Mouse (Mus musculus): ENCODE results near the gene Yod1.
A peak's percentile ranks its signal among the peaks of the same experiment; 100 is the strongest.

Gene Yod1

DNA sequence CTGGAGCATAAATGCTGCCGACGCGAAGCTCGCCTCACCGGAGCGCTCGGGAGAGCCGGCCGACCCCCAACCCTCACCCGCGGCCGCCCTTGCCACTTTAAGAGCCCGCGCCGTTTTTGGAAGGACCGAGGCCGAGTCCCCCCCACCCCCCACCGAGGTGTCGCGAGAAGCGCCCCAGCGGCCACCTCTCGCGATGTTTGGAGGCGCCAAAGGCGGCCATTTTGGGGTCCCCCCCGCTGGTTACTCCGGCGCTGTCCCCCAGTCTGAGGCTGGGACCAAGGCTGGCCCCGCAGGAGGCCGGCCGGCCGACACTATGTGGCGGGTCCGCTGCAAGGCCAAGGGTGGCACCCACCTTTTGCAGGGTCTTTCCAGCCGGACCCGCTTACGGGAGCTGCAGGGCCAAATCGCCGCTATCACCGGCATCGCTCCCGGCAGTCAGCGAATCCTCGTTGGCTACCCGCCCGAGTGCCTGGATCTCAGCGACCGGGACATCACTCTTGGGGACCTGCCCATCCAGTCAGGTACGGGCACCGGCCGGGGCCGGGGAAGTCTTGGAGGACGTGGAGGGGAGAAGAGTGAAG, at the start of gene Yod1:
Gene Yod1, plus strand, starts transcription at position 37 of the 581 bp plus-strand sequence.
- DNase-seq (ENCODE audit: low spot score in 2 of 2): peak; percentile 83 to 85

DNA sequence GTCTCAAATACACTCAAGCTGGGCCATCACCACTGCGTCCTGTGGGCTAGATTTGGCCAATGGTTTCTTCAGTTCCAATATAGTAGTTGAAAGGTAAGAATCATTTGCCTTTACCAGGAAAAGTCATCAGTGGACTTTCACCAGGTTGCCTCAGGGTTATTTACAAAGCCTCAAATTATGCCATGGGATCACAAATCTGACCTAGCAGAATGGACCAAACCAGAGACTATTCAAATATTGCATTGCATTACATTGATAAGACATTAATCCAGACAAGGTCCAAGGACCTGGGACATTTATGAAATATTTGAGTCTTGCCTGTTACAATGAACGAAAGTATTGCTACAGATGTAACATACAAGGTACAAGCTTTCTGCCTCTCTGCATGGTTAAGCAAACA, 38.6 kb upstream of the Yod1 start:
- no peak for DNase-seq (ENCODE audit: low spot score in 2 of 2)

DNA sequence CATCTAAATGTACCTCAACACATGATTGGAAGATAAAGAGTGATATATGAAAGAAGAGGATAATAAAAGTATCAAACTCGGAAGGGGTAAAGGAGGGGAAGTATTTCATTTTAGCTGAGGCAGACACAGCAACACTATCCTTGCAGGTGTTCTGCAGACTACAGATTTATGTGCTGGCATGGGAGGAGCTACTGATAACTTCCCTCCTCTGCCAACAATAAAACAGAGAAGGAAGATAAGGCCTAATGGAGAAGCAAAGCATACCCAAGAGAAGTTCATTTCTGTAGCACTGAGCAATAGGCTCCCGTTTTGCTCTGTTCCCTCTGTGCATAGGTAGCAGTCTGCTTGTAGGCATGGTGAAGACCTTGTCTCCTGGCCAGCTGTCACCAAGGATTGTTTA, 36.1 kb upstream of the Yod1 start:
- no peak for DNase-seq (ENCODE audit: low spot score in 2 of 2)

DNA sequence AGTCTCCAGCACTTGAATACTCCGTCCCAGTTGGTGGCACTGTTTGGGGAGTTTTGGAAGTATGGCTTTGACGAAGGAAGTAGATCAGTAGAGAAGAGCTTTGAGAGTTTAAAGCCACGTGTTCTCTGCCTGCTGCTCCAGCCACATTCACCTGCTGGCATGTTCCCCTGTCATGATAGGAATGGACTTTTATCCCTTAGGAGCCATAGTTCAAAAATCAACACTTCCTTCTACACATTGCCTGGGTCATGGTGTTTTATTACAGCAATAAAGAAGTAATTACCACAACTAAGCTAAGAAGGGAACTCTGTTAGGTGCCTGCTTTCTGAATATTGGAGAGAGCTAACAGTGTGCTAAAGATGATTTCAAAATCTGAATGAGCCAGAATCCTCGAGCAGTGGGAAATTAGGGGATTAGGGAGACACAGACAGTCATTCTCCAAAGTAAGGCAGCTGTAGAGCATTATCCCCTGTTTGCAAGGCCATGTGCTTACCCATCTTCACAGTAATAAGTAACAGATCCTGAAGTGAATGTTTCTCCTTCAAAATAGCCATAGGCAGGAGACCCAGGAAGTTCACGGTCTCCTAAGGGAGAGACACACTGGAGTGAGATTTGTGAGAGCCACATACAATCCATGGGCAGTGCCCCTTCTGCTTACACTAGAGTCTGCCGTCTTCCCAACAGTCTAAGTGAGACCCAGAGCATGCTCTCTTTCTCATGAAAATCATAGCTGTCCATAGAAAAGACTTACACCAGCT, 35.3 kb upstream of the Yod1 start:
- DNase-seq (ENCODE audit: low spot score in 2 of 2): no peak

DNA sequence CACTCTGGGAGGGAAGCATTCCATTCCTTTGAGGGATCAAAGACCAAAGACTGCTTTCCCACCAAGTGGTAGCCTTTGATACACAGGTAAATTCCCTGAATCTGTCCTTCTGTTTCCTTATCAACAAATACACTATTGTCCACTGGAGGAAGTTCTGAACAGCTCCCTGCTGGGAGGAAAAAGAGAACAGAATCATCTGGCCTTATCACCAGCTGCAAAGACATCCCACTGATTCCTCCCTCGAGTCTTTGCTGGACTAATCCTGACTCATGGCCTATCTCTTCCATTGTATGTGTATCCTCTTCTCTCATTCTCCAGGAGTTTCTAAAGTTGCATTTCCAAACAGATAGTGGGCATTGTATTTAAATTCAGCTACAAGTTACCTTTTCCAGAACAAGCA, 33.2 kb upstream of the Yod1 start:
- no peak for DNase-seq (ENCODE audit: low spot score in 2 of 2)

DNA sequence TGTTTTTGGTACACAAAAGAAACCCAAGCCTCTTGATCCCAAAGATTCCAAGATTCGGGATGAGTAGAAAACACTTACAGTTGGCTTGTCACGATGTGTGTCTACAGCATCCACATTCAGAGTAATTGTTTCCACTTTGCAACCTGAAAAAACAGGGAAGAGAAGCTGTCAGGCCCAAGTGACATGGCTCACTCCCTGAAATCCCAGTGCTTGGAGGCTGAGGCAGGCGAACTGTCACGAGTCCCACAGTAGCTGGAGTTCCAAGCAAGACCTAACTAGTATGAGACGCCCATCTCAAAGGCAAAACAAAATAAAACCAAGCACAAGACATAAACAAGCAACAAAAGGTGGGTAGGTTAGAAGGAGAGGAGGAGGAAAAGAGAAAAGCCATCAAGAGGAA, 18.5 kb upstream of the Yod1 start:
- DNase-seq (ENCODE audit: low spot score in 2 of 2): no peak

DNA sequence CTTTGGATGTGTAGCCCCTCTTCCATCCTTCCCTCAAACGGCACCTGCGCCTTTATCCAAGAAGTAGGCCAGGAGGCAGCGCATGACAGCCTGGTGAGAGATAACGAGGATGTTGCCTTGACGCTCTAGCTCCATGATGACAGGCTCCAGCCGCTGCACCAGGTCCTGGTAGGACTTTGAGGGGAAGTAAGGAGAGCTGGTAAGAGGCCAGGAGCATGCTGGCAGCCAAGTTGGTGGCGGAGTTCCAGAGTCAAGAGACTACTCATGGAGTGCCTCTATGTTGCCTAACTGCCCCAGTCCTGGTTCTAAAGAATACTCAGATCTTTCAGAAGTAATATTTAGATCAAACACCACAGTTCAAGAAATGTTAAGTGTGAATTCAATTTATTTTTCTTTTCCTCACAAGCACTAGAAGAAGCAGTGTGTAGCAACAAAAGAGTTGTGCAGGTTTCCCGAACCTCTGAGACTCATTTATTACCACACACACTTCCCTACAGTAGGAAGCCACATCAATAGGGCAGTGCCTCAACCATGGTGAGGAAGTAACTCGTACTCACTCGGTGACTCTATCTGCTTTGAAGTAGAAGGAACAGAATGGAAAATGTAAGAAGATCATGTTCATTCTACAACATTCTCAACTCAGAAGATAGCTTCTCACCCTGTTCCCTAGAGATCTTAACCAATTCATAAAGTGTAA, 17.0 kb upstream of the Yod1 start:
- peak; percentile 20 to 53 for DNase-seq (ENCODE audit: low spot score in 2 of 2)

DNA sequence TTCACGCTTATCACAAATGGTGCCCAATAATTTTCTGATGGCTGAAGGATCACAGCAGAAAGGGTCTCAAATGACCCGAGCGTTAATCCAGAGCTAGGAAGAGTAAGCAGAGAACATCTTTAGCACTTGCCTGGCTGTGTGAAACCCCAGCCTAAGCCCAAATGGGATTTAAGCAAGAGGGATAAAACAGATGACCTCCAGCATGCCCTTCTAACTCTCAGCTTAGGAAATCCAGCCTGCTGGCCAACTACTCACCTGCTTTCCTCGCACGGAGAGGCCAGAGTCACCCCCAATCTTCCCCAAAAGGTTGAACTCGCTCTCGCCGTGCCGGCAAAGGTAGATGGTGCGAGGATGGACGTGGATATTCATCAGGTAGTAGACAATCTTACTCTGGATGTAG, 15.2 kb upstream of the Yod1 start:
- no peak for DNase-seq (ENCODE audit: low spot score in 2 of 2)

DNA sequence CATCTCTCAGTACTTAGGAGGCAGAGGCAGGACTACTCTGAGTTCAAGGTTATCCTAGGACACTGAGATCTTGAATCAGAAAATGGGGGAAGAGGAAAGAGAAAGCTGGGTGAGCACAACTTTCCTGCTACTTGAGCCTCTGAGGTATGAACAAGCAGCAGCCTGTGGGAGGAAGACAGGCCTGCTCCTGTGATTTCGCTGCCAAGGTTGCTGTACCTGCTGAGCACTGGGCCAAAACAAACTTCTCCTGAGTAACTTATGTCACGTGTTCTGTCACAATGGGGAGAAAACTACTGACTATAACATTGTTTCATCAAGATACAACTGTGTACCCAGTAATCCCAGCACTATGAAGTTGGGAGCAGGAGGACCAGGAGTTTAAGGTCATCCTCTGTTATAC, 13.5 kb upstream of the Yod1 start:
- DNase-seq (ENCODE audit: low spot score in 2 of 2): no peak

DNA sequence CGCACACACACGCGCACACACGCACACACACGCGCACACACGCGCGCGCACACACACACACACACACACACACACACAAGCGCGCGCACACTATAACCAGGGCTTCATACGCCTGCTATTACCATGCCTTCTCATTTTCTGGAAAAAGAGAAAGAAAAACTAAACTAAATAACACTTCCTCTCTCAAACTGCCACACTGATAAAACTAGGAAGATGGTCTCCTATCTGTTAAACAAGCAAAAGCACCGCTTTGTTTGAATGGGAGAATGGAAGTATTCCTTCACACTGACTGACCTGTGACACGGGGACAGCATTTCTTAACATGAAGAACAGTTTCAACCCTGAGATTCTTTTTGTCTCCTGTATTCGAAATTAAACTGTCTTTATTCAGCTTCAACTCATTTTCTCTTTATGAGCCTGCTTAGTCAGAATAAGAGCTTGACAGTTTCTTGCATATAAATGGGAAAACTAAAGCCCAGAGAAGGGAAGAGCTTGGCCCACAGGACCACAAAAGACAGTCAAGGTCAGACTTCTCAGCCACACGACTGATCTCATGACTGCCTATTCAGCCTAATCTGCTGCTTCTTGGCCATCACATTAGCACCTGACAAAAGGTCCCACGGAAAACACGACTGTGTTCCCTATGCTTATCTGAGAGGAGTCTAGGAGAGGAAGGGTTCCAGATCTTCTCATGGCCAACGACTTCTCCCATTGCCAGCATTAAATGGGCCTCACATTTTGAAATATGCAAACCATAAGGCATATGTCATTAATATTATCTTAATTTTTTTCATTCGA, 6.6 kb upstream of the Yod1 start:
- DNase-seq (ENCODE audit: low spot score in 2 of 2): no peak

DNA sequence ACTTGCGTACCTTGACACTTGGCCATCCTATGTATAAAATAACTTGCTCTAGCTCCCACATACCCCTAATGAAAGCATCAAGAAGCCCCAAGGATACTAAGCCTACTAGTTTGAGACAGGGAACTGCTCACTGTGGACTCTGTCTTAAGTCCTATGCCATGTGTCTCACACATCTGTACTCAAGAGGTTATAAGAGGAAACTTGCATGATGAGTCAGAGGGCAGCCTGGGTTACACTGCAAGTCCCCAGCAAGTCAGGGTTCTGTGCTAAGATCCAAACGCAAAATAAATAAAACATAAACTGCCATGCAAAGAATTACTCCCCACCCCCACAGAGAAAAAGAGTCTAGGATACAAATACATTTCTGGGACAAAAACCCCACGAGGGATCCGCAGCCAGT, 3.1 kb upstream of the Yod1 start:
- DNase-seq (ENCODE audit: low spot score in 2 of 2): no peak

DNA sequence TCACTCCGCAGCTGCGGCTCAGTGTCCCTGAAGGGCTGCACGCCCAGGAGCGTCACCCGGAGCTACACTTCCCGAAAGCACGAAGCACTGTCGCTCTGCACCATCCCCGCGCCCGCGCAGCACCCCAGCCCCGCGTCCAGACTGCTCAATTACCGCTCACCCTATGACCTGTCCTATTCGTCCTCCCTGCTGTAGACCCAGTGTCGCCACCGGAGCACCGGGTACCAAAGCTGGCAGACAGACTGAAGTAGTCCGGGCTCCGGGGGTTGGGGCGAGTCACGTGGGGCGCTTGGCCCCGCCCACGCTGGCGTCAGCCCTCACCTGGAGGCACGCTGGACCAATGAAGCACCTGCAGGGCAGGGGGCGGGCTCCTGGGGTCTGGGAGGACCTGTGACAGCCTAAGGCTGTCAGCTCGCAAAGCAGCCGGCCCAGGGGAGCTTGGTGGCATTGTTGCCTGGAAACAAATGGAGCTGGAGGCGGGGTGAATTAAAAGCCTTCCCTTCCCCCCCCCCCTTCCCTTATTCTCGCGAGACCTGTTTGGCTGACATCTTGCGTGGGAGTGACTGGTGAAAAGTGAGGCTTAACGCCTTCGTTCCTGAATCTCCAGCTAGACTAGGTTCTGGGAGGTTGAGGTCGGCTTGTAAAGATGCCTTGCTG, 1.4 kb upstream of the Yod1 start, which contains the start of gene Gm29427:
Gene Gm29427, minus strand, starts transcription at position 239 of the 657 bp plus-strand sequence.
- DNase-seq (ENCODE audit: low spot score in 2 of 2): peak; percentile 95 to 97

DNA sequence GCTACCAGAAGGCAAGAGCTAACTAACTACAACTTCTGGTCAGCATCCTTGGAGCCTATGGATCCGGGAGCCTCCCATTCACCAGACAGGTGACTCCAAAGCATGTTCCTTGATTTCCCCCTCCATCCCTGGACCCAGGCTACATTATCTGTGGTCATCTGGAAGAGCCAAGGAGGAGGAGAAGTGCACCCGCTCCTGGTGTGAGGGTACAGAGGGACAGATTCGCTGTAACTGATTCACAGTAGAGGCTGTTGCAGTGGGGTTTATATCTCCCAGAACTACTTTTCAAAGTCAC, 962 bp upstream of the Yod1 start:
- no peak for DNase-seq (ENCODE audit: low spot score in 2 of 2)

DNA sequence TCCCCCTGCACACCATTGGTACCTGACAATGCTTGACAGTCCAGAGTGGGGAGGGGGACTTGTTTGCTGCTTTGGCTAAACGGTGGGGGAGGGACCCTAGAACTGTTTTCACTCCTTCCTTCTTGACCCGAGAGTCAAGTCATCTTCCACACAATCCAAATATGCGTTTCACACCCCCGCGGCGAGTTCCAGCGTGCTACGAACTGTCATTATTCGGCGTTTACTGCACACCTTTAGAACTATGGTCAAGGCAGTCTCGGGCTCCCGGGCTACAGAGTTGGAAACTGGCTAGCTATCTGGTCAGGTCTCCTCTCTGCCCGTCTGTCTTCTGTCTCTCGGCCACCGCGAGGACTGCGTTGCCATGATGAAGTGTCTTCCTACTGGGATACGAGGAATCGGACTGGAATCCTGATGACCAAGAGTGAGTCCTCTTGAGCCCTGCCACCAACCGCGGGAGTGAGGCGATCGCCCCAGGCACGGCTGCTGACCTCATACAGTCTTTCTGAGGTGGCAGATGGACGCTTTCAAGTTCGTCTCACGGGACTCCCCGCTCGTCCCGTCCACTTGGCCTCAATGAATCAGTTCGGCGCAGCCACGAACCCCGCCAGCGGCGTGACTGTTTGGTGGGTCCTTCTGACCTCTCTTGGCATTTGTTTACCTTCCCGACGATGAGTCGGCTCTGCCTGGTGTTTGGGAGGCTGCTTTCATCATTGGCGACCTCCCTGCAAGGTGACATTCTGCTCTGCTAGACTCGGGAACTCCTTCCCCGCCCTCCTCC, 425 bp upstream of the Yod1 start:
- peak in 1 of 2 experiments; percentile 68 for DNase-seq (ENCODE audit: low spot score in 2 of 2)

DNA sequence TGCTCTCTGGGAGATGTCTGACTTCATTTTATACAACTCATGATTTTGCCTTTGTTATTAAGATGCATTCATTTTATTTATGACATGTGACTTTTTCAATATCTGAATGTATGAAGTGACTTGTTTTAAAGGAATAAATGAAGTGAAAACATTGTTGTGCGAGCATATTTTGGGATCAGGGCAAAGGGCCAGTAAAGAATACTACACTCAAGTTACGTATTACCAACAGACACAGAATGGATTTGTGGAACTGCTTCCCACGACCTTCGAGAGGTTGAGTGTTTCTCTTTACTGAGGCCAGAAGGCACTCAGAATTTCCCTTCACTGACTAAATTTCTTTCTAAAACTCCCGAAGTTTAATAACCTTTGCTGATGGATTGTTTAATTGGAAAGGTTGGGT, 7.1 kb downstream of the Yod1 start:
- no peak for DNase-seq (ENCODE audit: low spot score in 2 of 2)

DNA sequence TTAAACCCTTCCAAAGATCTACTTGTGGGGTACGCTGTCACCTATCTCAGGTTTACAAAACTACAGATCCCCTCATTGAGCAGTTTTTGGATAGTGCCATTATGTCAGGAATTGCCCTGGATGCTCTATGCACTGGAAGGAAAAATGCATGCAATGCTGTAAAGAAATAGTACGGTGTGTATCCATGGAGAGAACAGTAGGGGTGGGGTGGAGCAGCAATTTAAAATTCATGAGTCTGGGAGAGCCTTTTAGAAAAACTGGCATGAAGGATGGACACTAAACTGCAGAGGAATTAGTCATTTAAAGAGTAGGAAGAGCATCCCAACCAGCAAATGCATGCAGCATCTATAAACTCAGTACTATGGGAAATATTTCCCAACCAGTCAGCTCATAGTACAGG, 9.3 kb downstream of the Yod1 start:
- no peak for DNase-seq (ENCODE audit: low spot score in 2 of 2)

DNA sequence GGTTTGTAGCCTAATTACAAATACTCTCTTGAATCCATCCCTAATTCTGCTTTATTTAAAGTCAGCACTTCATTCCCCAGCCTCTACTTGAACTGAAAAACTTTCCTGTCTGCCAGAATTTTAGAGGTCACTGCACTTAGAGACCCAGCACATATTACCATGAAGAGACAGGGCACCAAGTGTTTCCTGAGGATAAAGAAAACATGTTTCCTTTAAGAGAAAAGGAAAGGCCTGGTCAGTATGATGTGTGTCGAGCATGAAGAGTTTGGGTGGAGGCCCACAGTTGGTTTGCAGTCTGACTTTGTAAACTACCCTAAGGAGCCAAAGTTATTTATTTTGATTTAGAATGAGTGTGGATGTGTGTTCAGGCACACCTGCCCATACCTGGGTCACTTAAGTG, 10.9 kb downstream of the Yod1 start:
- DNase-seq (ENCODE audit: low spot score in 2 of 2): no peak

DNA sequence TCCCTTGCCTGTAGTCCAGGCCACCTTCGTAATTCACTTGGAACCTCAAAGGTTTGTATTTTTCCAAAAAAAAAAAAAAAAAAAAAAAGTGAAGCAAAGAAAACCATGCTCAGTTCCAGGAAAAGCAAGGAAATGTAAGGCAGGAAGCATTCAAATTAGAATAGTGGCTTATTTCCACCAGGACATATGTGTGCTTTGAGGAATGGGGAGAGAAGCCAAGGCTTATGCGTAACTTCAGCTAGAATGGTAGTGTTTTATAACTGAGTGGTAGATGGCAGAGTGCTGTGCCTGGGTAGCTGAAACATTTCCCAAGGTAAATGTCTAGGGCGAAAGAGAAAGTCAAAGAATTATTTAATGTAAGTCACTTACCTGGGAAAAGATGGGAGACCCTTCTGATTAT, 11.6 kb downstream of the Yod1 start:
- DNase-seq (ENCODE audit: low spot score in 2 of 2): peak in 1 of 2 experiments; percentile 35

DNA sequence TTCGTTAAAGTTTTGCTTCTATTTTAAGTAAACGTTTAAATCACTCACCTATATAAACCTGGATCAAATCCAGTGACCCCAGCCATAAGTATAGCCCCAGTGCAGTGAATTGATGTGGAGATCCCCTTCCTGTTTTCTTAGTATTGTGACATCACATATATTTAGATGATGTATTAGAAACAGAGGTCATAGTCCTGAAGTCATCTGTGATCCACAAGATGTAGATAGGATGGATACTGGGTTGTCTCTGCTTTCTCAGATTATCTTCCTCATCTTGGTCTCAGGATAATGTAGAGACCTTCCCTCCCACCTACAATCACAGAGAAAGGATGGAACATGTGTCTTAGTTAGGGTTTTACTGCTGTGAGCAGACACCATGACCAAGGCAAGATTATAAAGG, 12.0 kb downstream of the Yod1 start, which contains the start of gene Pfkfb2:
Gene Pfkfb2, minus strand, starts transcription at position 101 of the 400 bp plus-strand sequence.
- no peak for DNase-seq (ENCODE audit: low spot score in 2 of 2)

DNA sequence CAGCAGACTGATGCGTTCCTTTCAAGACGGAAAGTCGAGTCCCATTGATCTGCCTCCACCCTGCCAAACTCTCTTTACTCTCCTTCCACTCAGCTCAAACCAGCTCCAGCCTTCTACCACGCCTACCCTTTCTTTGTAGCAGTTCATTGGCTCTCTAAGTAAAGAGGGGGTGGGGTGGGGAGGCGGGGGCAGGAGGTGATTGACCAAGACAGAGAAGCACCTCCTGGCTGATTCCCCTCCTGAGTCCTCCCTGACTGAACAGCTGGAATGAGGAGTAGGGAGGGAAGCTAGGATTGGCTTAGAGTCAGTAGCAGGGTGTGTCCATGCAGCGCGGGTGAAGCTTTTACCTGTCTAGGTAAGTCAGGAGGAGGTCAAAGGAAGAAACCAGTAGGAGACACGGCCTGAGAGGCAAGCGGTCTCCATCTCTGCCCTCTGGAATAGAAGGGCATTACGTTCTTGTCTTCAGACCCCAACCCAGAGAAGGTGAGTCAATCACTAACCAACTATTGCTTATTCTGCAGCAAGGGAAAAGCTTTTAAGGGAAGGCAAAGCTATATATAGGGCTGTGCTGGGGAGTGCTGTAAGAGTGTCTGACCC, 14.7 kb downstream of the Yod1 start, which contains the start of gene AA986860:
Gene AA986860, plus strand, starts transcription at position 236 of the 597 bp plus-strand sequence.
- no peak for DNase-seq (ENCODE audit: low spot score in 2 of 2)
